Mouse (Mus musculus): Measurements from ENCODE around the gene Stac2. TPM values are rescaled to one million over a fixed set of nuclear protein-coding genes. Genes with fewer than 3 reads are reported as not detected.

Gene Stac2
- total RNA-seq, 1 experiment from 2014 or later: 1.9 TPM

DNA sequence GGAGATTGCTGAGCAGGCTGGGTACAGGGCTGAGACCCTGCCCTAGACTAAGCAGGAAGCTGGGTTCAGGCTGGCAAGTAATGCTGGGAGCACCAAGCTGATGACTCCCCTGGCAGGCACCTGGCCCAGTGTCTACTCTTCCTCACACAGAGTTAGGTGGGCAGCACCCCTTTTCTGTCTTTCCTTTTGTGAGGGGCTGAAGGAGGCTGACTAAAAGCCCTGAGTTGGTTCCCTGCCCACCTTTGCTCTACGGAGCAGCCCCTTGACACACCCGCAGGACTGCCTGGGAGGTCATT is 2.8 kb downstream of the Stac2 start:
- no peak for DNase-seq

DNA sequence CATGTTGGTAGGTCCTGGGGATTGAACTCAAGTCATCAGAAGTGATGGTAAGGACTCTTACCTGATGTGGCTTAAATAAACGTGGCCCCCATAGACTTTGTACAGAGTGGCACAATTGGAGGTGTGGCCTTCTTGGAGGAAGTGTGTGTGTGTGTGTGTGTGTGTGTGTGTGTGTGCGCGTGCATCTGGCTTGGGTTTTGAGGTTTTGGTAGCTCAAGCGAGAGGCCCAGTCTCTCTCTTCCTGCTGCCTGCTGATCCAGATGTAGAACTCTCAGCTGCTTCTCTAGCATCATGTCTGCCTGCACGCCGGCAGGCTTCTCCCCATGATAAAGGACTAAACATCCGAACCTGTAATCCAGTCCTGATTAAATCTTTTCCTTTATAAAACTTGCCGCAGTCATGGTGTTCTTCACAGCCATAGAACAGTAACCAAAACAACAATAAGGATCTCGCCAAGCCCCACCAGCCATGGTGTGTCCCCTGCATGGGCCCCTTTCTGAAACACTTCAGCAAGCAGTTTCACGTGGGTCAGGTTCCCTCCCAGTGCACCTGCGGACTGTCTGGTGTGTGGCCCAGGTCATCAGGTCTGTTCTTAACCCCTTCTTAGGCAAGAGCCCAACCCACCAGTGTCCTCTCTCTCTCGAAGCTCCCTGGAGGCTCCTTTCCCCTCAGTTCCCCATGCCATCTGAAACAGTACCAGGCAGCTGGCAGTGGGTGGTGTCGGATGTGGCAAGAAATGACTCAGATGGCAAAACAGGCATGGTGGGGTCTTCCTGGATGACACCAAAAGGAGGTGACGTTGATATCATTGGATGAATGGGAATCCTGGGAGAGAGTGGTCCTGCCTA is 3.4 kb downstream of the Stac2 start:
- no peak for DNase-seq

DNA sequence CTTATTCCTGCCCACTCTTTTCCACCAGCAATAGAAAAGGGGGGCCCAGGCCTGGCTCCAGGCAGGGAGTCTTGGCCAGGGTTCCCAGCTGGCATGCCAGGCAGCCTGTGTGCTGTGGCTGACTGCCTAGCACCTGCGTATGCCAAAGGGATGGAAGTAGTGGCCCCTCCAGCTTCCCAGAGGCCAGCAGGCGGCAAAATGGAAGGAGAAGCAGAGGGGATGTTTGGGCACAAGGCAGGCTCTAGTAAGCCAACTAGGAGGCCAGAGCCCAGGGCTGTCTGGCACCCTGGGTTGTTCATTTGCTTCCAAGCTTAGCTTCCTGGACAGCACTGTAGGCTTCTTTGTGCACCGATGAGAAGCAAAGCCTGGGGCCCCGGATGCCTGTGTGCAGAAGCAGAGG is 5.5 kb downstream of the Stac2 start:
- DNase-seq: peak; percentile 41

DNA sequence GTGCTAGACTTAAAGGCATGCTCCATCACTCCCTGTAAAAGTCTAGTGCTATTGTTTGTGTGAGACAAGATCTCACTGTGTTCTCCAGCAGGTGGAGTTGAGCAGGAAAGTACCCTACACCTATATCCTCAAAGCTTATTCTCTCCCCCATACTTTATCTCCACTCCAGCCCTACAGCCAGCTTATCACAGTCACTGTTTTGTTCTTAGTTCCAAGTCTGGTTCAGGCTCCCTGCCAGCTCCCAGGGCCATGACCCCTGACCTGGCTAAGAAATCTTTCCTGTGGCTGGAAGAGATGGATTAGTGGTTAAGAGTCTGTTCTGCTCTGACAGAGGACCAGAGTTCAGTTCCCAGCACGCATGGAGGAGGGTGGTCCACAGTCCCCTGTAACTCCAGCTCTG is 6.8 kb downstream of the Stac2 start:
- peak; percentile 78 for DNase-seq

DNA sequence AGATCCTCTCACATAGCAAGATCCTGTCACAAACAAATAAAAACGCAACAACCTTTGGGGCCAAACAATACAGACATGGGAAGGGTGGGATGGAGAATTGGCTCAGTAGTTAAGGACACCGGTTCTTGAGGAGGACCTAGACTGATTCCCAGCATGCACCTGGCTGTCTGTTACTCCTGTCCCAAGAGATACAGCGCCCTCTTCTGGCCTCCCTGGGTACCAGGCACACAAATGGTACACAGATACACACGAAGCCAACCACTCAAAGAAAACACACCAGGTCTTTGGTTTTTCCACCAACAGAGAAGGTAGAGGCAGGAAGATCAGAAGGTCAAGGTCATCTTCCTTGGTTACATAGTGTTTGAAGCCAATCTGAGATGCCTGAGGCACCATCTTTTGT is 7.7 kb downstream of the Stac2 start:
- DNase-seq: no peak

DNA sequence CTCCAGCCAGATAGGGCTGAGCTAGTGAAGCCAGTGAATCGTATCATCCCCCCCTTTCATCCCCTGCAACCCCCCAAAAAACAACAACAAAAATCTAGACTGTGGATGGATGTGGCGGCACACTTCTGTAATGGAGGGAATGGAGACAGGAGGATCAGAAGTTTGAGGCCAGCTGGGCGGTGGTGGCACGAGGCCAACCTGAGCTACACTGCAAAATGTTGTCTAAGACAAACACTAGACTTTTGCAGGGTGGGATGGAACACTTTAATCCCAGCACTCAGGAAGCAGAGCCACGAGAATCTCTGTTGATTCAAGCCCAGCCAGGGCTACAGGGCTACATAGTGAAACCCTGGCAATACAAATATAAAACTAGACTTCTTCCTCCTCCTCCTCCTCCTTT is 9.2 kb downstream of the Stac2 start:
- no peak for DNase-seq

DNA sequence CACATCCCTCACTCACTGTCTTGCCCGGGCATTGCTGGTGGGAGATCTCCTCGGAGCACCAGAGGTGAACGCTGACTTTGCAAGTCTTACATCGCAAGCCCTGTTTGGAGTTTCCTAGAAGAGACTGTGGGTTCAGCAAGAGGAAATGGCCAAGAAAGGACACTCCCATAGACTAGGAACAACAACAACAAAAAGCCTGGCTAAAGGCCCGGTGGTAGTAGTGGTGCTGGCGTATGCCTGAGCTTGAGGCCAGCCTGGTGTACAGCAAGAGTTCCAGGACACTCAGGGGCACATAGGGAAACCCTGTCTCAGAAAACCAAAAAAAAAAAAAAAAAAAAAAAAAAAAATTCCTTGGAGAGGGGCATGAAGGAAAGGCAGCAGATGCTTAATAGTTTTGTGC is 10.5 kb downstream of the Stac2 start:
- DNase-seq: no peak

DNA sequence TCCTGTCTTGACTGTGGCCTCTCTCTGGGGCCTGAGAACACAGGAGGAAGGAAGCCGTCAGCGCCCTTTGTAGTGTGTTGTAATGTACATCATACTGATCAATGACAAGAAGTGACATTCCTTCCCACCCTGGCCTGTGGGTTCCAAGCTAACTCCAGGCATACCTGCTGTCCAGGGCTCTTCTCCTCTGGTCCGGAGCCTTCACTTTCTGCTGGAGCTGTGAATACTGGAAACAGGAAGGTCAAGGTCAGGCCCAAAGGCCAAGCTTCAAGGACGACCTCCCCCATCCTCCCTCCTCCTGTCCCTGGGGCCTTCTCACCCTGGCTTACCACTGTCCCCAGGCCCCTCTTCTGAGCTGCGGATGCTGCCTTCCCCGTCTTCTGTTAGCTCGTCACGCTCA is 12.3 kb downstream of the Stac2 start:
- no peak for DNase-seq

DNA sequence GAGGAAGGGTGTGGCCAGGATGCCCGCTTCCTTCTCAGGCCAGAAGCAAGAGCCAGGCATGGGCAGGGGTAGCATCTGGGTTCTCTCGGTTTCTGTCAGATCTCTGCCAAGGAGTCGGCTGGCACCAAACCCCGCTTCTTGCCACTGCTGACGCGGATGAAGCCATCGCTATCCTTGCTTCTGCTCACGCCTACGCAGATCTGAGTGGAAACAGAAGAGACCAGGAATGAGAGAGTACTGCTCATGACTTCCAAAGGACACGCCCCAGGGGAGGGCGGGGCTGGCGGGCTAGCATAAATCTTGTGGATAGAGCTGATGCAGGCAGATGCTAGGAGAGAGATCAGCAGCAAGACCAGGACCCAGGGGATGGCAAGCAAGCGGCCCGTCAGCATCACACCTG is 15.4 kb downstream of the Stac2 start:
- no peak for DNase-seq

DNA sequence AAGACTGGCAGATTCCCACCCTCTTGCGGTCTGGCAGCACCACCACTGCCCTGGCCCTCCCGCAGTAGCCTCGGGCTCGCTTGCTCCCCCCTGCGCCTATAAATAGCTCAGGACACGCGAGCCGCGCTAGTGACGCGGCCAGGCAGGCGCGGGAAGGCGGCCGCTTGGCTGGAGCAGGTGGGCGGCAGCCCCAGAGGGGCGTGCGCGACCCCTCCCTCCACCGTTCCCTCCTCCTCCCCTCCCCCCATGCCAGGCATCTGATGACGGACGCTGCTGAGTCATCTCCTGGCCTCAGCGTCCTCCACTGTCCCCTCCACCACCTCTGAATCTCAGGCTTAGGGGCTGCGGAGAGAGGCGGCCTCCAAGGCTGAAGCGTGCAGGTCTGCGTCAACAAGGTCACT is 17.3 kb downstream of the Stac2 start:
- peak; percentile 64 for DNase-seq

DNA sequence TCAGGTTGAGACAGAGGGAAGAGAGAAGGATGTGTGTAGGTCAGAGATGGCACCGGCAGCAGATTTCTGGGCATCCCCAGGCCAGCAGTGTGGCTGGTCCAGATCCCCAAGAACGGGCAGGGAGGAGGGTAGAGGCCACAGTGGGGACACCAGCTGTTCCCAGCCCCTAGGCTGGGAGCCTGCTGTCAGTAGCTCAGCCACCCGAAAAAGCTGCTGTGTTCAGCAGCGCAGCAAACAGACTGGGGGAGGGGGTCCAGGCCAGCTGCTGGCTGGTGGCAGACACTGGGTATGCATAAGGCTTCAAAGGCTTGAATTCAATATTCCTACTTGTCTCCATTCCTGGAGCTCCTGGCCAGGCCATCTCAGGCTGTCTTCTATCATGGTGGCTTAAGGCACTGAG is 18.4 kb downstream of the Stac2 start:
- DNase-seq: no peak

DNA sequence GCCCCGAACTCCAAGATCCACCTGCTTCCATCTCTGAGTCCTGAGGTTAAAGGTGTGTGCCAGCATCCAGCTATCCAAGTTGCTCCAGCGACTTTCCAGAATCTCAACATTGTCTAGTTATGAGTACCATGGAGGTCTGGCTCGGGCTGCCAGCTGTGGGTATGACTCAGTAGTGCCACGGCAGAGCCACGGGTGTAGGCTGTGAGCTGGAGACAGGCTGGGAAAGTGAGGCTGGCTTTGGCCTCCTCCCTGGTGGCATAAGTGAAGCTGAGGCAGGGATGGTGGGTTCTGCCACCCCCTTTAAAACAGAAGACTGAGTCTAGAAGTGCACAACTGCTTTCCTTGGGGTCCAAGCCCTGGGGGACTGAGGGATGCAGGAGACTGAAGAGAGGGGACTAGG is 19.2 kb downstream of the Stac2 start:
- DNase-seq: no peak

DNA sequence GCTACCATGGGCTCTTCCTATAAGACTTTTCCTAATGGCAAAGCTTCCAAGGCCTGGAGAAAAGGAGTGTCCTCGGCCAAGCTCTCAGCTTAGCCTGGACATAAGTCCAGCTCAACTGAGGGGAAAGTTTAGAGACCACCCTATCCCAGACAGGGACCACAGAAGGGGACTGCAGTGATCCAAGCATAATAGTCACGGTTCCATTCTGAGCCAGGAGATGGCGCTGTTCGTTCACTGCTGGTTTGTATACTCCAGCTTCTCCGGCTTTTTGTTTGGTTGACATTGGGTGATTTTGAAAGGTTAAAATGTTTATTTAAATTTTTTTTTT is 21.9 kb downstream of the Stac2 start:
- DNase-seq: peak; percentile 78

DNA sequence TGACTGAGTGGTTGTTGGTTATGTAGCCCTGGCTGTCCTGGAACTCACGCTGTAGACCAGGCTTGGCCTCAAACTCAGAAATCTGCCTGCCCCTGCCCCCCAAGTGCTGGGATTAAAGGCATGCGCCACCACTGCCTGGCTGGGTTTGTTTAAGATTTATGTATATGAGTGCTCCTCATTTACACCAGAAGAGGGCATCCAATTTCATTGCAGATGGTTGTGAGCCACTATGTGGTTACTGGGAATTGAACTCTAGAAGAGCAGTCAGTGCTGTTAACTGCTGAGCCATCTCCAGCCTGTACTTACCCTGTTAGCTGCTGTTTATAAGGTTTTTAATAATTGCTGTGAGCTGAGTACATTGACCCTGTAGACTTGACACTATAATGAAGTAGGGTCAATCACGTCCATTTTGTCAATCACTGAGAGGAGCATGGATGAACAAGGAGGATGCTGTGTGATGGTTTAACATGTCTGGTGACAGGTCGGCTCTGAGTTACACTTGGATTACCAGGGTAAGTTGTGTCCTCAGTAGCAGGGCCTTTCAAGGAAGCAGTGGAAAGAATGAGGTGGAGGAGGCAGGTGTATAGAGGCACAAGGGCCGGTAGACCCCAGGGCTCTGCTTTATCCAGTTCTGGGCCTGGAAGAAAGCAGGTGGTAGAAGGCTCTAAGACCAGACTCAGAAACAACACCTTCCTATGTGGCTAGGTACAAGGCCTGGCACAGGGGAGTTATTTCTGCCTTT is 22.4 kb downstream of the Stac2 start:
- DNase-seq: no peak

DNA sequence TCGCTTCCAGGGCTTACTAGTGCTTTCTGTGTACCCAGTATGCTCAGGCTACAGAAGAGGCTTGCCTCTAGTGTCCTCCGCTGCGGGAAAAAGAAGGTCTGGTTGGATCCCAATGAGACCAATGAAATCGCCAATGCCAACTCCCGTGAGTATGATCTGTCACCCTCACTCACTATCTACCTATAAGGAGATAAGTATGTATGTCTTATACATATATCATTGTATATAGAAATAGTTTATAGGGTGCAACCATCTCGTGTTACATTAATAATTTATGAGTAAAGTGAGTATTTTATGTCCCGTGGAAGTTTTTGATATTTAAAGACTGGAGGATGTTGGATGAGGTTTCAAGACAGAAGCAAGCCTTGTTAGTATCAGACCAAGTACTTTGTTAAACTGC is 25.5 kb downstream of the Stac2 start:
- no peak for DNase-seq

DNA sequence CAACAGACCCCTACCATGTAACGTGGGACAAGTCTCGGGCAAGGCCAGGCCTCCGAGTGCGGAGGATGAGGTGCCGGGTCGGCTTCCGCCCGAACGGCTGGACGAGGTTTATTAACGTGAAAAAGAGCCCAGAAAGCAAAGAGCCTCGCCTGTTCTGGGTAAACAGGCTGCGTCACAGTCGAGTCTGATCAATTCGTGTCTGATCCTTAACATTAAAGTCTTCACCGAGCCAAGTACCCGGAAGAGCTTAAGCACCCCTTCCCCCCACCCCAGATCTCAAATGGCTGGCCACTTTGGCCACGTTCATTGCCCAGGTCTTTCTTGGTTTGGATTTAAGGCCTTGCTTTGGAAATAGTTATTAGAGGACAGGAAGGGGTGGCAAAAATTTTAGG is 26.0 kb downstream of the Stac2 start:
- no peak for DNase-seq

DNA sequence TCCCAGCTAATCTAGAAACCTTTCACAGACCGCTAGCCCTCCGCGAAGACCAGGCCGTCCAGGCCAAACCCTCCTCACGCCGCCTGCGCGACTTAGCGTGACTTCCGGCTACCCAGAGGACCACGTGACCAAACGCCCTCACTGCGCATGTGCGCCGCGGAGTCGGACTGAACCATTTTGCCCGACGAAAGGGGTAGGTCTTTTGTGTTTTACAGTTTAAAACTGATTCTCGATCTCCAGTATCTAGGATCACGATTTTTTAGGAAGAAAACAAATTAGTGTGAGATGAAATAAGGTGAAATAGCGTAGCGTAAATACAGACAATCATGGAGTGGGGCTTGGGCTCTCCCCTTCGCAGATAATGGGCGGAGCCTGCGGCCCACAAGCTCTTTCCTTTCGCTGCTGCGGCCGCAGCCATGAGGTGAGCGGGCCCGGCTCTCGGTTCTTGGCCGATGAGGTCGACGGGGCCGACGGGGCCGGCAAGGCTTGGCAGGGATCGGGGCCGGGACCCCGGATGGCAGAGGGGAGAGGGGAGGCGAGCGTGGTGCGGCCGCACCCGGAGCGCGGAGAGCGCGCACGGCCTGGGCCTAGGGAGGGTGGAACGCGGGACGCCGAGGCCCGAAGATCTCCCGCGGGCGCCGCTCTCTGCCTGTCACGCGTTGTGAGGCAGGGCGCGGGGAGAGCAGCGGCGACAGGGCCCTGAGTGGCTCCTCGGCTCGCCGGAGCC is 26.5 kb downstream of the Stac2 start, which contains the start of gene Rpl19:
Gene Rpl19, plus strand, starts transcription at position 141 of the 727 bp plus-strand sequence.
- peak; percentile 94 for DNase-seq

DNA sequence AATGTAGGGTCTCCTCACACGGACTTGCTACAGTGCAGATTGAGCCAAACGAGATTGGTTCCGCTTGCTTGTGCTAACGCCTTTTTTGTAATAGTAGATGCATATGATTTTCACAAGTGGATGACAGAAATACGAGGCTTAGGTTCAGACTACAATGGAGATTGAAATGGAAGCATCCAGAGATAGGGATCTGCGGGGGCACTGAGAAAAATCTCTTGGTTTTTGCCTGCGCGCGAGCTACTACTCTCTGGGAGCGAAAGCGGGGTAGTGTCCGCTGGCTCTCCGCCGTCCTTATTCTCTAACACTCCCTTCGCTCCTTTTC is 27.1 kb downstream of the Stac2 start:
- DNase-seq: no peak

DNA sequence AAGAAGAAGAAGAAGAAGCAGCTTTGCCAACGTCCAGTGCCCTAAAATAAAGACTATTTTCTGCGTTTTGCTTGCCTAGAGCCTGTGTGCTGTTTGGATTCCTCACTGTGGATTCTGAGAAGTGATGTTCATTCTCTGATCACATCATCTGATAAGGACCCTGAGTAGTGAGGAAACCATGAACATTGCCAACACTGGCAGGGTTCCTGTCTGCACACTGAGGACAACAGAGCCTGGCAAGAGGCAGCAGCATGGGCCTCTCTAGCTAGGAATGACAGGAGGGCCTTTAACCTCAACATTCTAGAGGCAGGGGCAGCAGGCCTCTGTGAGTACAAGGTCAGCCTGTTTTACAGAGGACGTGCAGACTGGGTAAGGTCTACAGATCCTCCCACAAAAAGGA is 28.7 kb downstream of the Stac2 start:
- DNase-seq: no peak

DNA sequence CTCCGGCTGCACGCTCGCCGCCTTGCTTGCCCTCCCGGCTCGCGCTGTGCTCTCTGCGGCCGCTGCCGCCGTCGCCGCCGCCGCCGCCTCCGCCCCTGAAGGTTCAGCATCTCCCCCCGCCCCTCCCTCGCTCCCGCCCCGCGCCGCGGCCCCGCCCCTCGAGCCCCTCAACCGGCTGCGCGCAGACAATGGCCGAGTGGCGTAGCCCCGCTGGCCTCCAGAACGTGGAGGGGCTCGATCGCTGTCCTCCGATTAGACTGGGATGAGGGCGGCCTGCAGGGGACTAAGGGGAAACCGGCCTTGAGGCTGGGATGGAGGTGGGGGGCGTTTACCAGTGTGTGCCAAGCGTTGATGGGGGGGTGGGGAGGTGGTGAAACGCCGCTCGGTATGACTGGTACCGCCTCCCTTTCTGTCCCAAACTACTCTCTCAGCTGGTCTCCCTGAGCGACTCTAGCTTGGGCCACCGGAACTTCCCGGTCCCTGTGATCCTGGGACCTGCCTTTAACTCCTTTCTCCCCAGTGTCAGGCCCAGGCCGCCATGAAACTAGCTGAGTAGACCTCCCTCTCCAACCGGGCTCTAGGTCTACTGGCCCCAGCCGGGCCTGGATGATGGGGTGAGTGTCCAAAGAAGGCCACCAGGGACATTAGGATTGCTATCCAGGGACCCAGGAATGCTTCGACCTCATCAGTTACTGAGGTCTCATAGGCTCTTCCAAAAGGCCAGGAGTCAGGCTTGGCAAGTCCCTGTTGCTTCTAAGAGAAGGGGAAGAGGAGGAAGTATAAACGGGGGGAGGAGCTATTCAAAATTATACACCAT is 30.5 kb downstream of the Stac2 start, which contains the start of gene Cacnb1:
Gene Cacnb1, minus strand, starts transcription at position 480 of the 817 bp plus-strand sequence.
- peak; percentile 83 for DNase-seq

DNA sequence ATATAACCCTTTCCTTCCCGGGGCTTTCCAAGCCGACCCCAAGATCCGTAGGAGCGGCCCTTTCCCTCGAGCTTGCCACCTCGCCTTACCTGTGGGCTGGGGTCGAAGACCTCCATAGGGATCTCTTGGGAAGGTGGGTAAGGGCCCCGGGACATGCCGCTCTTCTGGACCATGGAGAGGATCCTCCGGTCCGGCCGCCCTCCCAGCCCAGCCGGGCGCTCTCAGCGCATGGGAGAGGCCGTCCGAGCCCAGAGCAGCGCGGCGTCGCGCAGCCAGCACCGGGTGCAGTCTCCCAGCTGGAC is 31.1 kb downstream of the Stac2 start:
- no peak for DNase-seq

DNA sequence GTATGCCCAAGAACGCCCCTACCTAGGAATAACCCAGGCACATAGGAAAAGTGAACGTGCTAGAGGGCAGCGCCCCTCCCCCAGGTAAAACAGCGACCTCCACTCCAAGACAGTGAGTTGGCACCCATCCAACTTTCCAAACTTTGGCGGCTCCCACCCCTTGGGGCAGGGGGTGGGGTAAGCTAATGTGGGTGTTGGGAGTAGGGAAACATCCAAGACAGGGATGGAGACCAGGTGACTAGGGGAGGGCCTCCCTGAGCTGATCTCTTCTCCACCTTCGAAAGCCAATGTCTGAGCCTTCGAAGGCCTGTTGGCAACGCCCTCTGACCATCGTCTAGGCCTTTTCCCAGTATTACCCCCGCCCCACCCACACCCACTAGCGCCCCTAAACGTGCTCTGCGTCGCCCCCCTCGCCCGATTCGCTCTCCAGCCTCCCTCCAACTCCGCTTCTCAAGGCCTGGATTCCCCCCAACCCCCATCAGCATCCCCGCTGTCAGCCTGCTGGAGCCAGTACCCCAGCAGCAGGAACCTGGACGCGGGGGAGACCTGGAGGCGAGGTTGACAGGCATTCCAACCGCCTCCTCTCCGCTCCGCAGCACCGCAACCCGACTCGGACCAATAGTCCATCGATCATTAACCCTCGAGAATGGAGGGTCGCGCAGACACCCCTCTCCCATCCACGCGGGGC is 31.6 kb downstream of the Stac2 start:
- peak; percentile 27 for DNase-seq

Data from adrenal gland, postnatal 25 days (tissue).